In the genomic region with DNA sequence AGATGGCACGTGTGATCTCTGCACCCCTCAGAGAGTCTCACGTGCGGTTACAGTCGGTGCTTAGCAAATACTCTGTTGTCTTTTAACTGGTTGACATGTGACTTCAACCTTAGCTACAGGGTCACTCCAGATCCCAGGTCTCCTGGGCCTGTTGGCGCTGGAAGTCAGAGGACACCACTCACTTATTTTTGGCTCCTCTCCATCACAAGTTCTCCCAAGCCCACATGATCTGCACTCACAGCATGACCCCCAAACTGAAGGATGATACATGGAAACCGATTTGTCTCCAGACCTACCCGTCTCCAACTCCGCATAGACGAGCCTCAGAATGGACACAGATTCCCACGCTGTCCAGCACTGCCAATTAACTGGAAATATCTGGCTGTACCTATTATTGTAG, we compare ENCODE assay signal across 22 mouse cellular contexts. TPM values are rescaled to one million over a fixed set of nuclear protein-coding genes. Genes with fewer than 3 reads are reported as not detected.
DNase-seq lines count a peak whose midpoint lies in the region; ATAC-seq and TF ChIP-seq lines count a peak whose summit lies in the region.
"Had no signal": no experiment of that assay in that cellular context is flagged by ENCODE, and none has a peak within 500 bp of the region (broad histone marks: within the 10 kb centered on the region; RNA-seq: fewer than 3 reads in every experiment).

No protein-coding gene starts in this region.

- no peak; the same call in 1 of the 2 replicates for TF ChIP-seq CTCF in liver, embryonic 14.5 days (IDR thresholded peaks at IDR 0.05; ENCODE audit: low read depth)

- 90% methylated on average over 10 of the region's 10 CpGs for WGBS in forebrain, embryonic 10.5 days
- 77% methylated on average over 10 of the region's 10 CpGs for WGBS in forebrain, embryonic 14.5 days
- WGBS in heart, embryonic 16.5 days, result 48% methylated on average over 10 of the region's 10 CpGs
- WGBS in liver, embryonic 14.5 days (ENCODE audit: insufficient replicate concordance), result 46% methylated on average over 10 of the region's 10 CpGs

- intact Hi-C loops in heart, postnatal 36 days (cut with DNase I), result loop anchor here (2.0 kb wide), 1 partner anchor 19 kb away; no protein-coding TSS in a partner anchor
- intact Hi-C loops in left cerebral cortex, postnatal 4 days (cut with DNase I), result no loop called here

- no peak overlapping the region for H3K9ac ChIP-seq in forebrain, embryonic 14.5 days (ENCODE audit: low read length)
- H3K9ac ChIP-seq in heart, embryonic 16.5 days (ENCODE audit: low read length), result no peak overlapping the region
- peak overlapping the region; percentile 83 for H3K9ac ChIP-seq in liver, embryonic 14.5 days (replicated peaks)
- H3K9ac ChIP-seq: embryonic facial prominence, embryonic 15.5 days; forebrain, embryonic 15.5 days; neural tube, embryonic 13.5 days had no signal

- ATAC-seq in forebrain, embryonic 14.5 days, result no peak
- peak; percentile 41 for ATAC-seq in heart, embryonic 16.5 days (replicated peaks; ENCODE audit: extremely low read depth, insufficient read depth, low FRiP score)
- peak; percentile 14 for ATAC-seq in erythroblast, adult 5-6 weeks (replicated peaks; ENCODE audit: low FRiP score, poor library complexity, severe bottlenecking)
- peak; percentile 3; the same call in 1 of the 2 replicates for ATAC-seq in liver, embryonic 14.5 days (ENCODE audit: insufficient read depth)
- ATAC-seq: forebrain, embryonic 15.5 days; hindbrain, embryonic 16.5 days had no signal

- H3K36me3 ChIP-seq in forebrain, embryonic 10.5 days (replicated peaks), result peaks cover 12% of the 10 kb centered on the region
- no peaks in the 10 kb centered on the region for H3K36me3 ChIP-seq in forebrain, embryonic 14.5 days (ENCODE audit: control insufficient read depth, insufficient read depth, low read length)
- no peaks in the 10 kb centered on the region for H3K36me3 ChIP-seq in heart, embryonic 16.5 days (ENCODE audit: control insufficient read depth, insufficient read depth)
- H3K36me3 ChIP-seq in liver, embryonic 14.5 days (replicated peaks; ENCODE audit: control insufficient read depth, insufficient read depth, low read depth), result no peaks in the 10 kb centered on the region
- H3K36me3 ChIP-seq: forebrain, embryonic 15.5 days; neural tube, embryonic 13.5 days had no signal

- TF ChIP-seq EP300 in liver, embryonic 14.5 days (IDR thresholded peaks at IDR 0.05; ENCODE audit: low read depth), result no peak

- H3K9me3 ChIP-seq in forebrain, embryonic 10.5 days, result no peaks in the 10 kb centered on the region
- no peaks in the 10 kb centered on the region for H3K9me3 ChIP-seq in forebrain, embryonic 14.5 days (replicated peaks; ENCODE audit: control insufficient read depth, low read length)
- H3K9me3 ChIP-seq in heart, embryonic 16.5 days (replicated peaks; ENCODE audit: control insufficient read depth, low read length), result no peaks in the 10 kb centered on the region
- no peaks in the 10 kb centered on the region for H3K9me3 ChIP-seq in liver, embryonic 14.5 days (ENCODE audit: control insufficient read depth, low read length)
- H3K9me3 ChIP-seq: embryonic facial prominence, embryonic 15.5 days; forebrain, embryonic 15.5 days; midbrain, embryonic 10.5 days; neural tube, embryonic 13.5 days had no signal

- no peak overlapping the region for H3K4me2 ChIP-seq in forebrain, embryonic 14.5 days (ENCODE audit: low read length)
- H3K4me2 ChIP-seq in heart, embryonic 16.5 days (ENCODE audit: low read depth, low read length), result no peak overlapping the region
- peak overlapping the region; percentile 83 for H3K4me2 ChIP-seq in liver, embryonic 14.5 days (ENCODE audit: low read depth)
- H3K4me2 ChIP-seq: embryonic facial prominence, embryonic 15.5 days; forebrain, embryonic 15.5 days; neural tube, embryonic 13.5 days had no signal

- no peak for DNase-seq in forebrain, embryonic 10.5 days (ENCODE audit: extremely low spot score, low spot score)
- DNase-seq in forebrain, embryonic 14.5 days (ENCODE audit: low spot score), result no peak
- no peak for DNase-seq in heart, postnatal 36 days
- DNase-seq in liver, embryonic 14.5 days (ENCODE audit: low read depth in 3 of 3, low spot score in 3 of 3), result no peak
- no peak for DNase-seq in layer of hippocampus, adult 8-10 months (ENCODE audit: low spot score in 2 of 2)
- no peak for DNase-seq in left cerebral cortex, postnatal 4 days
- DNase-seq: cerebellum, adult 11 months; cerebellum, postnatal 14 days; embryo, embryonic 11 days; kidney, adult 18-20 months; kidney, postnatal 36 days; lung, postnatal 14 days; right cerebral cortex, postnatal 25 days; thymus, postnatal 14 days had no signal

- H3K4me1 ChIP-seq in forebrain, embryonic 10.5 days, result peaks cover 10% of the 10 kb centered on the region
- H3K4me1 ChIP-seq in forebrain, embryonic 14.5 days (ENCODE audit: control insufficient read depth, insufficient read depth, low read length), result no peaks in the 10 kb centered on the region
- peaks cover 44% of the 10 kb centered on the region for H3K4me1 ChIP-seq in heart, embryonic 16.5 days (ENCODE audit: control insufficient read depth, insufficient read depth, low read length)
- H3K4me1 ChIP-seq in liver, embryonic 14.5 days (replicated peaks; ENCODE audit: control insufficient read depth in 2 of 2, insufficient read depth in 2 of 2, low read length in 1 of 2), result peaks cover 63 to 71% of the 10 kb centered on the region in 2 experiments
- H3K4me1 ChIP-seq: forebrain, embryonic 15.5 days; neural tube, embryonic 13.5 days had no signal

- no peaks in the 10 kb centered on the region for H3K27me3 ChIP-seq in forebrain, embryonic 10.5 days (ENCODE audit: poor library complexity, severe bottlenecking)
- no peaks in the 10 kb centered on the region for H3K27me3 ChIP-seq in forebrain, embryonic 14.5 days (replicated peaks; ENCODE audit: control insufficient read depth, insufficient read depth, low read length)
- no peaks in the 10 kb centered on the region for H3K27me3 ChIP-seq in heart, embryonic 16.5 days (ENCODE audit: control insufficient read depth, insufficient read depth, low read length)
- H3K27me3 ChIP-seq in liver, embryonic 14.5 days (ENCODE audit: control insufficient read depth, insufficient read depth, low read length), result no peaks in the 10 kb centered on the region
- H3K27me3 ChIP-seq: embryonic facial prominence, embryonic 15.5 days; forebrain, embryonic 15.5 days; neural tube, embryonic 13.5 days had no signal

- 0 out of 2 replicates have a peak overlapping the region, but pooled peaks have one; percentile 8 for H3K27ac ChIP-seq in forebrain, embryonic 10.5 days
- no peak overlapping the region for H3K27ac ChIP-seq in forebrain, embryonic 14.5 days (ENCODE audit: low read depth, low read length)
- H3K27ac ChIP-seq in heart, embryonic 16.5 days (ENCODE audit: low read length), result peak overlapping the region; percentile 80
- H3K27ac ChIP-seq in liver, embryonic 14.5 days, result peak overlapping the region; percentile 95
- H3K27ac ChIP-seq: embryonic facial prominence, embryonic 15.5 days; forebrain, embryonic 15.5 days; midbrain, embryonic 10.5 days; neural tube, embryonic 13.5 days; stomach, postnatal 0 days had no signal

- H3K4me3 ChIP-seq in forebrain, embryonic 10.5 days, result no peak overlapping the region
- H3K4me3 ChIP-seq in forebrain, embryonic 14.5 days (ENCODE audit: low read depth, low read length), result no peak overlapping the region
- no peak overlapping the region for H3K4me3 ChIP-seq in heart, embryonic 16.5 days (ENCODE audit: low read length)
- H3K4me3 ChIP-seq in liver, embryonic 14.5 days (ENCODE audit: insufficient read depth in 1 of 2, low read depth in 2 of 2, low read length in 2 of 2), result peak overlapping the region; percentile 49 to 56
- H3K4me3 ChIP-seq: embryonic facial prominence, embryonic 15.5 days; forebrain, embryonic 15.5 days; midbrain, embryonic 10.5 days; neural tube, embryonic 13.5 days had no signal

RNA-seq across cellular contexts. Expression of a gene that starts 43.6 kb away (rescaled TPM):
- 19.7 and 22.6 TPM in 2 replicates for polyA plus RNA-seq in forebrain, embryonic 10.5 days (2016; fragmentation: Nextera tagmentation; extraction: Ambion mirVana)
- polyA plus RNA-seq in forebrain, embryonic 14.5 days (2014; fragmentation: Nextera tagmentation; extraction: Ambion mirVana), result 0.72 and 0.80 TPM in 2 replicates
- 35.5 and 38.7 TPM in 2 replicates for polyA plus RNA-seq in heart, embryonic 16.5 days (2015; fragmentation: Nextera tagmentation; extraction: Ambion mirVana)
- 10 to 100 TPM; 53.7 to 67.6 TPM for total RNA-seq in heart, postnatal 36 days (2021)
- total RNA-seq in erythroblast, adult 5-6 weeks (2015; ENCODE audit: low replicate concordance), result 92.0 and 100 TPM in 2 replicates
- total RNA-seq in erythroblast, adult 5-6 weeks (2017; ENCODE audit: low replicate concordance), result 129 and 143 TPM in 2 replicates
- polyA plus RNA-seq in liver, embryonic 14.5 days (2012; rRNA removed), result 13.2 and 17.3 TPM in 2 replicates
- 24.1 and 27.5 TPM in 2 replicates for polyA plus RNA-seq in liver, embryonic 14.5 days (2014; fragmentation: Nextera tagmentation; extraction: Ambion mirVana)
- total RNA-seq in layer of hippocampus, adult 8-10 months (2022), result 1 to 10 TPM; 3.1 to 5.2 (median 3.9) TPM
- total RNA-seq in left cerebral cortex, postnatal 4 days (2021), result 1 to 10 TPM; 2.9 to 3.1 TPM

Comparison
In these comparisons a context has a peak if more than half of its experiments do, and no peak if none do; other contexts are left out.
1. H3K4me3 ChIP-seq: peak in liver, embryonic 14.5 days (2 of 2); none in forebrain, embryonic 10.5 days (single experiment), forebrain, embryonic 14.5 days (single experiment) and heart, embryonic 16.5 days (single experiment).
2. RNA of a gene that starts 43.6 kb away (total RNA-seq): 92.0 to 143 TPM in erythroblast, adult 5-6 weeks and 53.7 to 67.6 TPM in heart, postnatal 36 days; 3.1 to 5.2 TPM in layer of hippocampus, adult 8-10 months and 2.9 to 3.1 TPM in left cerebral cortex, postnatal 4 days; every median in the first group is over 4 times any median in the second.